Mouse (Mus musculus): ENCODE measurements around the gene Dlg5.

DNA sequence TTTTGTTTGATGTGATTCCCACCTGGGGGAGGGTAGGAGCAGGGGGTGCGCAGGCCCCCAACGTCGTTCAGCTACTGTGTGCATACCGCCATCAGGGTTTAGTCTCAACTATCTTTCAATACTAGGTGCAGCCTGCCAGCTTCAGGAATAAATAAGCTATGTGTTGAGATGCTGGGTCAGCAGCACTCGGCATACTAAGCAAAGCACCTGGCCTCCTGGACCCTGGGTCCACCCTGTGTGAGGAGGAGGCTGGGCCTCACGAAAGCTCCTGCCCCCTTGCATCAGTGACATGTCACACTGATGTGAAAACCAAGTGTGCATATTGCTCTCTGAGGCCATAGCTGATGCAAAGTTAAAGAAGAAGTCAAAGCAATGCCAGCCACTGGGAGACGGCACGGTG, 42.5 kb downstream of the Dlg5 start:
- TF ChIP-seq TCF12 (IDR thresholded peaks at IDR 0.05; ENCODE audit: insufficient read depth, poor library complexity, severe bottlenecking) (no peak), MYOG (IDR thresholded peaks at IDR 0.05; ENCODE audit: control insufficient read depth in 1 of 3, insufficient read depth in 1 of 3, insufficient read length in 2 of 3, low read depth in 2 of 3) (no peak)

All from myocyte (in vitro differentiated cells).